Mouse (Mus musculus) neural tube, embryonic 15.5 days (tissue): Measurements from ENCODE around the gene Olfr305. TPM values are rescaled to one million over a fixed set of nuclear protein-coding genes. Genes with fewer than 3 reads are reported as not detected.

ENCODE experiments used
- polyA plus RNA-seq: library from polyadenylated mRNA; unstranded; fragments of >200 nt; fragmentation: Nextera tagmentation; extraction: Ambion mirVana; gene quantifications from 2 replicates; pipeline ENCODE4 v1.2.1, GENCODE M21; 2015

Olfr305 gene
- polyA plus RNA-seq, 1 experiment from 2014 or later = not detected

Other genes starting within 250 kb of the Olfr305 start
- gene Vmn2r75, start 195.2 kb downstream of the Olfr305 start, polyA plus RNA-seq = not detected in 2 replicates
- gene Vmn2r76, start 120.6 kb downstream of the Olfr305 start, polyA plus RNA-seq = not detected in 2 replicates
- not detected in 2 replicates for gene Olfr310, start 89.8 kb downstream of the Olfr305 start, polyA plus RNA-seq
- gene Olfr309, start 53.2 kb downstream of the Olfr305 start, polyA plus RNA-seq = not detected in 2 replicates
- not detected in 2 replicates for gene Olfr308, start 41.3 kb downstream of the Olfr305 start, polyA plus RNA-seq
- not detected in 2 replicates for gene Olfr307, start 29.3 kb downstream of the Olfr305 start, polyA plus RNA-seq
- gene Olfr304, start 19.7 kb upstream of the Olfr305 start, polyA plus RNA-seq = not detected in 2 replicates
- not detected in 2 replicates for gene Olfr303, start 30.9 kb upstream of the Olfr305 start, polyA plus RNA-seq
- gene Olfr301, start 36.9 kb upstream of the Olfr305 start, polyA plus RNA-seq = not detected in 2 replicates
- gene Olfr299, start 93.0 kb upstream of the Olfr305 start, polyA plus RNA-seq = not detected in 2 replicates
- not detected in 2 replicates for gene Olfr298, start 125.6 kb upstream of the Olfr305 start, polyA plus RNA-seq
- gene Olfr297, start 153.0 kb upstream of the Olfr305 start, polyA plus RNA-seq = not detected in 2 replicates
- gene Olfr295, start 216.9 kb upstream of the Olfr305 start, polyA plus RNA-seq = not detected in 2 replicates
- gene Olfr294, start 249.7 kb upstream of the Olfr305 start, polyA plus RNA-seq = not detected in 2 replicates